Mouse (Mus musculus) ES-E14 (cell line): ENCODE data around the gene Bri3bp.

Source experiments
- CHD2 ChIP-seq: IDR thresholded peaks from 2 replicates; pipeline ENCODE4 v1.6.1; 2014; ENCODE audit warnings: mild to moderate bottlenecking, low read depth, low read length, inconsistent platforms
- HCFC1 ChIP-seq: IDR thresholded peaks from 2 replicates; pipeline ENCODE4 v1.6.1; 2012; ENCODE audit warnings: low read length, inconsistent platforms, borderline replicate concordance; ENCODE audit not compliant: insufficient read depth
- MAFK ChIP-seq: IDR thresholded peaks from 2 replicates; pipeline ENCODE4 v1.6.1; 2014; ENCODE audit warnings: mild to moderate bottlenecking, low read depth, low read length, inconsistent platforms; ENCODE audit not compliant: insufficient read depth
- ZC3H11A ChIP-seq: IDR thresholded peaks from 2 replicates; pipeline ENCODE4 v1.6.1; 2012; ENCODE audit warnings: low read depth, mild to moderate bottlenecking, inconsistent platforms, low read length, borderline replicate concordance
- ZNF384 ChIP-seq: IDR thresholded peaks from 2 replicates; pipeline ENCODE4 v1.6.1; 2012; ENCODE audit warnings: low read depth, low read length, inconsistent platforms

DNA sequence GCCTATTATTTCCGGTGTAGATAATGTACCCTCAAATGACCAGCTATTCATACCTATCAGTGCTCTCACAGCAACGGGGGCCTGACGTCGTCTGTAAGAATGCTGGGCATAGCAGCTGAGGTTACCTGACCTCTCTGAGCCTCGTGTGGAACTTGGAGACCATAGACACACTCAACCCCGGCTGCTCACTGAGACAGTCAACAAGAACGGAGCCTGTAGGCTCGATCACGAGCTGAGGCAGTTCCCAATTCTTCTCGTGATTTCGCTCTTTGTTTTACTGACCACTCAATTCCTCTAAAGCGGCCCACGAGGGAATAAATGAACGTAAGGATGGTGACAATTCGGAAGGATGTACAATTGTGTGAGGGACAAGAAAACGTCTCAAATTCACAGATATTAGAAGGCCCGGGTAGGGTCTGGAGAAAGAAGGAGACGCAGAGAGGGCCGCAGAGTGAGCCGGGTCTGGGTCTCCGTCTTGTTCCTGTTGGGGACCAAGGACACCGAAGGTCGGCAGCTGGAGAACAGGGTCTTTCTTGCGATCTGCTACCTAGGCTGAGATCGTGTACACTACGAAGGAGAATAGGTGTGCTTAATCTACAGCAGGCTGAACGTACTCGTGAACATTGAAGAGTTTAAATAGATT, 36.3 kb upstream of the Bri3bp start:
- TF ChIP-seq ZC3H11A, result no peak
- TF ChIP-seq CHD2, result no peak
- no peak for TF ChIP-seq ZNF384
- TF ChIP-seq HCFC1, result no peak
- no peak for TF ChIP-seq MAFK
